Mouse (Mus musculus) testis, adult 2 months (tissue): Measurements from ENCODE around the gene Ly9. TPM values are rescaled to one million over a fixed set of nuclear protein-coding genes. Genes with fewer than 3 reads are reported as not detected.

ENCODE experiments used
- H3K27ac ChIP-seq: fragments of 200-500 bp; 2 replicates; pipeline ENCODE4 v1.5.1; 2012; ENCODE audit warnings: low read depth, low read length; ENCODE audit not compliant: control insufficient read depth, insufficient read depth
- H3K27me3 ChIP-seq: fragments of 200-500 bp; 2 replicates; pipeline ENCODE4 v1.6.1; 2012; ENCODE audit warnings: mild to moderate bottlenecking, low read length, moderate library complexity; ENCODE audit not compliant: control insufficient read depth, insufficient read depth
- H3K36me3 ChIP-seq: fragments of 200-500 bp; 2 replicates; pipeline ENCODE4 v1.6.1; 2012; ENCODE audit warnings: mild to moderate bottlenecking, low read length; ENCODE audit not compliant: control insufficient read depth, insufficient read depth
- H3K4me1 ChIP-seq: fragments of 200-500 bp; 2 replicates; pipeline ENCODE4 v1.6.1; 2012; ENCODE audit warnings: low read length; ENCODE audit not compliant: control insufficient read depth, insufficient read depth
- H3K4me3 ChIP-seq: fragments of 200-500 bp; 2 replicates; pipeline ENCODE4 v1.5.1; 2012; ENCODE audit warnings: low read depth, mild to moderate bottlenecking, low read length, moderate library complexity, mixed read lengths; ENCODE audit not compliant: control insufficient read depth
- CTCF ChIP-seq: fragments of 200-500 bp; IDR thresholded peaks from 2 replicates; pipeline ENCODE4 v1.5.1; 2012; ENCODE audit warnings: low read depth, mild to moderate bottlenecking, inconsistent platforms, low read length, moderate library complexity; ENCODE audit not compliant: control insufficient read depth, insufficient read depth, insufficient replicate concordance
- POLR2A ChIP-seq: fragments of 200-500 bp; IDR thresholded peaks from 2 replicates; pipeline ENCODE4 v1.6.1; 2012; ENCODE audit warnings: low read depth, mild to moderate bottlenecking, inconsistent platforms, low read length, moderate library complexity; ENCODE audit not compliant: control insufficient read depth
- polyA plus RNA-seq: library from polyadenylated mRNA; depleted of rRNA; stranded (reverse); fragments of >200 nt; gene quantifications from 2 replicates; pipeline ENCODE4 v1.2.3, GENCODE M21; 2012

Ly9 gene
- polyA plus RNA-seq, 1 experiment, result 0.81 TPM

DNA sequence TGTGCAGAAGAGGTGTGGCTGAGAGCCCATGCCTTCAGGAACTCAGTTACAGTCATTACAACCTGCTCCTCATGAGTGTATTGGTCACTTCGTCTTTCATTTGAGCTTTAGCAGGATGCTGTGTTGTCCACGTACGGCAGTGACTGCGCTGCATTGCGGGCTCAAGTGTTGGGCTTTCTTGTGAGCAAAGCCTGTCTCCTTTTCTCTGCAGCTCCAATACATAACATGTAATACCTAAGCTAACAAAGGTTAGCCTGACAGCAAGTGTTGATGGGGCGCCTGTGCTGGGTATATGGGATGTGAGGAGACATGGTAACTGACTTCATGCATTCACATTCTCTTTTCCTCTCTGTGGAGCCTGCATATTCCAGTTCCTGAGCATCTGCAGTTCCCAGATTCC lies 12.9 kb upstream of the Ly9 start:
- Histone ChIP-seq H3K27me3 (no peaks in the 10 kb centered on the region), H3K4me1 (no peaks in the 10 kb centered on the region), H3K4me3 (no peak overlapping the region), H3K27ac (no peak overlapping the region), H3K36me3 (no peaks in the 10 kb centered on the region)
- TF ChIP-seq POLR2A (no peak), CTCF (no peak)

DNA sequence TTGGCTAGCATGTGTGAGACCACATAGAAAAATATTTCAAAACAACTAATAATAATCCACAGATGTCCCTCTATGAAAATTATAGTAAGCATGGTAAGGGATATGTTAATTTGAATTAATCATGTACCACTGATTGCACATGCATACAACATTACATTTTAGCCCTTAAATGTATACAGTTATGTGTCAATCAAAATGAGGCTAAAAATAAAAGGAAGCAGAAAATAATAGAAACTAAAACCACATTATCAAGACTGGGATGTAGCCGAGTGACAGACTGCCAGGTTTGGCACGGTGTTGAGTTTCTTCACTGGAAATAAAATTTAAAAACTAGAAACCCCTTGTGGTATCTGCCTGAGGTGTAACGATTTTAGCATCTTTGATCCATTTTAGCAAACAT lies 12.4 kb upstream of the Ly9 start:
- Histone ChIP-seq H3K27me3 (no peaks in the 10 kb centered on the region), H3K4me3 (no peak overlapping the region), H3K4me1 (no peaks in the 10 kb centered on the region), H3K27ac (no peak overlapping the region), H3K36me3 (no peaks in the 10 kb centered on the region)
- no peak for TF ChIP-seq POLR2A
- TF ChIP-seq CTCF, result no peak

DNA sequence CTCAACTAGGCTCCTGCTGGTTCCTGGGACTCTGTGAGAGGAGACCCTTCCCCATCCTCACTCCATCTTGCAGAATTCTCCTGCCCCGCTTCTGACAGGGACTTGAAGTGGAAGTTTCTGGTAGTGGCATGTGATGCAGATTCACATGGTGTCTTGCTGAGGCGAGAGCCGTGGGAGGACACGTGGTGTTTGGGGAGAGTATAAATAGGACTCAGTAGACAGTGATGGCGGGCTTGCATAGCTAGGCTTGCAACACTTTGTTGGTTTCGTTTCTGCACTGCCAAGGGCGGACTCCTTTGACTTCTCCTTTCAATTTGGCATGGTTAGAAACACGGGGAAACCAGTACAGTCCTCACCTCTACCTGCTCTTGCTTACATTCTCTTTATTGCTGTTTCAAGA lies 11.8 kb upstream of the Ly9 start:
- no peaks in the 10 kb centered on the region for H3K4me1 ChIP-seq
- no peaks in the 10 kb centered on the region for H3K27me3 ChIP-seq
- H3K4me3 ChIP-seq, result no peak overlapping the region
- H3K36me3 ChIP-seq, result no peaks in the 10 kb centered on the region
- no peak overlapping the region for H3K27ac ChIP-seq
- TF ChIP-seq CTCF, result no peak
- TF ChIP-seq POLR2A, result no peak

DNA sequence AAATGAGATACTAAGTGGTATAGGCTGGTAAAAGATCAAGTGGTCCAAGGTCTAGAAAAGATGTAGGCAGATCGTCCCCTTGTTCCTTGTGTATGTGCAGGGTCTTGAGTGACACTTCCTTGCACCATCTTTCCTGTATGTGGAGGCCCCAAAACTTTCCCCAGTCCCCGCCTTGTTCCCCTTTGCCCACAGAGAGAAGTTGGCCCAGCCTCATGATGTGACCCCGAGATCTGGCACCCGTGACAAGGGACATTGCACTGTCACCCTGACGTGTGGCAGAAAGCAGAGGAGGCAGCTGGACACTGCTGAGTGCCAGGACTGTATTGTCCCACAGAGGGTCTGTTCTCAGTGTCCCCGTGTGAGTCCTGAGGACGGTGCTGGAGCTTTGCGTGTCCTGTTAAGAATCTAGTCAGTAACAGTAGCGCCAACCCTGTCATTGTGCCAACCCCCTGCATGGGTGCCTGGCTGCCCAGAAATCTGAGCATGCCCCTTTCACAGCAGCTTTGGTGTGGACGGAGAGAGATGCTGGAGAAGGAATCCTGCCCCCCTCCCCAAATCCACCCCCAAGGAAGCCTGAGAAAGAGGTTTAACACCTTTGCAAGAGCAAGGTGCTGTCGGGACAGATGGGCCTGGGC lies 9.8 kb upstream of the Ly9 start:
- Histone ChIP-seq H3K4me3 (no peak overlapping the region), H3K27ac (no peak overlapping the region), H3K36me3 (no peaks in the 10 kb centered on the region), H3K4me1 (no peaks in the 10 kb centered on the region), H3K27me3 (no peaks in the 10 kb centered on the region)
- TF ChIP-seq CTCF, result no peak
- TF ChIP-seq POLR2A, result no peak

DNA sequence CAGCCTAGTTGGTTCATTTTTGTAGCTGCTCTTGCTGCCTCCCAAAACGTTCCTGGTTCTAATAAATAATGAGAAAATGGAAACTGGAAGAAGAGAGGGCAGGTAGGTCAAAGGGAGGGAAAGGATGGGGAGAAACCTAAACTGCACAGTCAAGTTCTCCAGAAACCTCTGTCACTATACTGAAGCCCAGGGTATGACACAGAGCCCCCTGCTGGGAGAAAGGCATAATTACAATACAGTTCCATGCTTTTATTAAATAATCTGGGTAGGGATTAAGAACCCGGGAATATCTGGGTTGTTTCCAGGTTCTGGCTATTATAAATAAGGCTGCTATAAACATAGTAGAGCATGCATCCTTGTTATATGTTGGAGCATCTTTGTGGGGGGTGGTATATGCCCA lies 6.8 kb upstream of the Ly9 start:
- Histone ChIP-seq H3K27ac (no peak overlapping the region), H3K4me1 (no peaks in the 10 kb centered on the region), H3K36me3 (no peaks in the 10 kb centered on the region), H3K4me3 (no peak overlapping the region), H3K27me3 (no peaks in the 10 kb centered on the region)
- TF ChIP-seq POLR2A, result no peak
- TF ChIP-seq CTCF, result no peak

DNA sequence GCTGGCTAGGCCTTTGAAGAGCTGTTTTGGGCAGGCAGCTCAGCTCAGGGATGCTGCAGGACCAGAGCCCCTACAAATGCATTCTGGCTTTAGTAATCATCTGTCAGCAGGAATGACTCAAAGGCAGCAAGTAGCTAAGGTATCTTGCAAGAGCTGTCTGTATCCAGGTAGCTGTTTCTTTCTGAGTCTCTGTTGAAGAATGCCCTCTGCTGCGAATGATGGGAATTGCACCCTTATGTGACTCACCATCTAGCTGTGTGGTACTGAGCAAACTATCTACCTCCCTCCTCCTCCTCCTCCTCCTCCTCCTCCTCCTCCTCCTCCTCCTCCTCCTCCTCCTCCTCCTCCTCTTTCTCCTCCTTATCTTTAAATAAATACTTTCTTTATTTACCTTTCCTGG lies 3.6 kb upstream of the Ly9 start:
- TF ChIP-seq CTCF (no peak), POLR2A (no peak)
- Histone ChIP-seq H3K4me1 (no peaks in the 10 kb centered on the region), H3K27me3 (no peaks in the 10 kb centered on the region), H3K27ac (no peak overlapping the region), H3K36me3 (no peaks in the 10 kb centered on the region), H3K4me3 (no peak overlapping the region)

DNA sequence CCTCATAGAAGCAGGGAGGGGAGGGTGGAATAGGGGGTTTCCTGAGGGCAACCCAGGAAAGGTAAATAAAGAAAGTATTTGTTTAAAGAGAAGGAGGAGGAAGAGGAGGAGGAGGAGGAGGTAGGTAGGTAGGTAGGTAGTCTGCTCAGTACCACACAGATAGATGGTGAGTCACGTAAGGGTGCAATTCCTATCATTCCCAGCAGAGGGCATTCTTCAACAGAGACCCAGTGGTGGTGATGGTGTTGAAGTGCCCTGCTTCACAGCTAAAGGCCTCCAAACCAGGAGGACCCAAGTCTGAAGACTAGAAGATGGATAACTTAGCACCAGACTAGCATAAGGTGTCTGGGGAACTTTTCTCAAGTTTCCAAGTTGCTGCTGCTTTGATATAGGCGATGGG lies 2.8 kb upstream of the Ly9 start:
- H3K27ac ChIP-seq, result no peak overlapping the region
- no peaks in the 10 kb centered on the region for H3K4me1 ChIP-seq
- TF ChIP-seq POLR2A (no peak), CTCF (no peak)
- H3K27me3 ChIP-seq, result no peaks in the 10 kb centered on the region
- H3K4me3 ChIP-seq, result no peak overlapping the region
- H3K36me3 ChIP-seq, result no peaks in the 10 kb centered on the region

DNA sequence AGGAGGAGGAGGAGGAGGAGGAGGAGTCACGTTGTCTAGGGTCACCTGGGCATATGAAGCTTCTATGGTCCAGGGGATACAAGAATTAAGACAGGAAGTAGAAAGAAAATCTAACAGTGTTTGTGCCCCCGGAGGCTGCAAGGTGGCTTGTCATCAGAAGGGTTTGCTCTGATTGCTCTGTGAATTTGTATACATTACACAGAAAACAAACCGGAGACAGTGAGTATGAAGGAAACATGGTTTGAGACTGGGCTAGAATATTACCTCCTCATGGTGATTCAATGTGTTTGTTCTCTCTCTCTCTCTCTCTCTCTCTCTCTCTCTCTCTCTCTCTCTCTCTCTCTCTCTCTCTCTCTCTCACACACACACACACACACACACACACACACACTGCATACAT lies 554 bp downstream of the Ly9 start:
- peaks cover under 1% of the 10 kb centered on the region; the same call in 1 of the 2 replicates for H3K4me1 ChIP-seq
- no peak overlapping the region for H3K27ac ChIP-seq
- H3K4me3 ChIP-seq, result no peak overlapping the region
- TF ChIP-seq CTCF, result no peak
- no peak for TF ChIP-seq POLR2A
- H3K27me3 ChIP-seq, result no peaks in the 10 kb centered on the region
- no peaks in the 10 kb centered on the region for H3K36me3 ChIP-seq
